Mouse (Mus musculus): Measurements from ENCODE around the gene Usp34. TPM values are rescaled to one million over a fixed set of nuclear protein-coding genes. Genes with fewer than 3 reads are reported as not detected.

Usp34 gene
- polyA plus RNA-seq, 1 experiment from 2014 or later: 48.9 TPM

GRCm38 (mm10) chr11:23515315-23515714, 208.6 kb downstream of the Usp34 start:
- Histone ChIP-seq H3K27ac (no peak overlapping the region), H3K4me1 (replicated peaks; ENCODE audit: control insufficient read depth, insufficient read depth, low read length) (no peaks in the 10 kb centered on the region), H3K9ac (no peak overlapping the region), H3K4me3 (replicated peaks; ENCODE audit: low read length) (no peak overlapping the region), H3K36me3 (replicated peaks; ENCODE audit: control insufficient read depth, insufficient read depth) (no peaks in the 10 kb centered on the region), H3K4me2 (replicated peaks) (no peak overlapping the region), H3K9me3 (ENCODE audit: control insufficient read depth, low read length) (no peaks in the 10 kb centered on the region), H3K27me3 (ENCODE audit: control insufficient read depth, insufficient read depth, low read length) (no peaks in the 10 kb centered on the region)
- ATAC-seq (ENCODE audit: low FRiP score): no peak
- DNase-seq (ENCODE audit: low spot score): no peak
- WGBS: 74% methylated on average over 2 of the region's 2 CpGs

DNA sequence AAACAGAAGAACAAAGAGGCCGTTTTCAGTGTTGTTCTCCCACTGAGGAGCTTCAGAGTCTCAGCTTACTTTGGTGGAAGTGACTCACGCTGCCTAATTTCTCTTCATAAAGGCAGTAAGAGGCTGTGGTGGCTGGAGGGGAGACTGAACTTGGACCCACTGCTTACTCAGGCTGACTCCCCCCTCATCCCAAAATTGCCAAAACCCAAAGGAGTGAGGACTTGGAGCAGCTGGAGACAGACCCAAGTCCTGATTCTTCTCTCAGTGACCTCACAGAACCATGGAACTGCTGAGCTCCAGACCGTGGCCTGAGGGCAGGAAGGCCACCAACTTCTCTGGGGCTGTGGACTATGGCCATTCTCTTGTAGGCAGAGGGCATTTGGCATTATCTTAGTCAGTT, 212.3 kb downstream of the Usp34 start:
- Histone ChIP-seq H3K4me1 (replicated peaks; ENCODE audit: control insufficient read depth, insufficient read depth, low read length) (no peaks in the 10 kb centered on the region), H3K27ac (no peak overlapping the region), H3K9ac (no peak overlapping the region), H3K4me3 (replicated peaks; ENCODE audit: low read length) (no peak overlapping the region), H3K9me3 (ENCODE audit: control insufficient read depth, low read length) (no peaks in the 10 kb centered on the region), H3K4me2 (replicated peaks) (no peak overlapping the region), H3K36me3 (replicated peaks; ENCODE audit: control insufficient read depth, insufficient read depth) (no peaks in the 10 kb centered on the region), H3K27me3 (ENCODE audit: control insufficient read depth, insufficient read depth, low read length) (no peaks in the 10 kb centered on the region)
- ATAC-seq (ENCODE audit: low FRiP score) (no peak), DNase-seq (ENCODE audit: low spot score) (no peak)
- WGBS: 78% methylated on average over 3 of the region's 3 CpGs

- no peak for ATAC-seq (ENCODE audit: low FRiP score)
- 33% methylated on average over 5 of the region's 5 CpGs for WGBS
Observed at GRCm38 (mm10) chr11:23520473-23521205, 213.9 kb downstream of the Usp34 start, which contains the start of gene 1700093K21Rik. TSS of gene 1700093K21Rik (minus strand) at chr11:23521155.

DNA sequence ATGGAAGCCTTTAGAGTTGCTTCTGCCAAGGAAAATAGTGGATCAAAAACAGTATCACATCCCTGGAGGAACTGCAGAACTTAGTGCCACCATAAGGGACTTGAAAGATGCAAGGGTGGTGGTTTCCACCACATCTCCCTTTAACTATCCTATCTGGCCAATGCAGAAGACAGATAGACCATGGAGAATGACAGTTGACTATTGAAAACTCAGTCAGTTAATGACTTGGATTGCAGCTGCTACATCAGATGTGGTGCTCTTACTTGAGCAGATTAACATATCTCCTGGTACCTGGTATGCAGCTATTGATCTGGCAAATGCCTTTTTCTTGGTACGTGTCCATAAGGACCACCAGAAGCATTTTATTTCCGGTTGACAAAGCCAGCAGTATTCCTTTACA, 230.8 kb downstream of the Usp34 start:
- H3K27me3 ChIP-seq (ENCODE audit: control insufficient read depth, insufficient read depth, low read length): no peaks in the 10 kb centered on the region
- no peak overlapping the region for H3K4me3 ChIP-seq (replicated peaks; ENCODE audit: low read length)
- no peaks in the 10 kb centered on the region for H3K9me3 ChIP-seq (ENCODE audit: control insufficient read depth, low read length)
- H3K36me3 ChIP-seq (replicated peaks; ENCODE audit: control insufficient read depth, insufficient read depth): no peaks in the 10 kb centered on the region
- ATAC-seq (ENCODE audit: low FRiP score) (no peak), DNase-seq (ENCODE audit: low spot score) (no peak)
- 87% methylated on average over 2 of the region's 2 CpGs for WGBS
- H3K9ac ChIP-seq: no peak overlapping the region
- no peaks in the 10 kb centered on the region for H3K4me1 ChIP-seq (replicated peaks; ENCODE audit: control insufficient read depth, insufficient read depth, low read length)
- H3K27ac ChIP-seq: no peak overlapping the region
- H3K4me2 ChIP-seq (replicated peaks): no peak overlapping the region

More at GRCm38 (mm10) chr11:23520473-23521205, 213.9 kb downstream of the Usp34 start, which contains the start of gene 1700093K21Rik:
- Histone ChIP-seq H3K4me1 (replicated peaks; ENCODE audit: control insufficient read depth, insufficient read depth, low read length) (no peaks in the 10 kb centered on the region), H3K27me3 (ENCODE audit: control insufficient read depth, insufficient read depth, low read length) (no peaks in the 10 kb centered on the region), H3K4me2 (replicated peaks) (no peak within 1 kb of the TSS), H3K36me3 (replicated peaks; ENCODE audit: control insufficient read depth, insufficient read depth) (no peaks in the 10 kb centered on the region), H3K27ac (no peak within 1 kb of the TSS), H3K9ac (no peak within 1 kb of the TSS), H3K9me3 (ENCODE audit: control insufficient read depth, low read length) (no peaks in the 10 kb centered on the region), H3K4me3 (replicated peaks; ENCODE audit: low read length) (no peak within 1 kb of the TSS)
- DNase-seq (ENCODE audit: low spot score): no peak

Small RNAs within 50 kb of the gene (microRNA-seq; reads per million reads assigned to microRNA genes)
- gene Gm47279: not detected

Other genes with a start within 250 kb of the Usp34 start
- gene Xpo1, start 50.9 kb upstream of the Usp34 start, polyA plus RNA-seq (2014; fragmentation: Nextera tagmentation; extraction: Ambion mirVana): 90.7 and 94.9 TPM in 2 replicates
- gene Ahsa2, start 191.1 kb downstream of the Usp34 start, polyA plus RNA-seq (2014; fragmentation: Nextera tagmentation; extraction: Ambion mirVana): 96.4 and 106 TPM in 2 replicates
- gene 1700093K21Rik, start 214.3 kb downstream of the Usp34 start, polyA plus RNA-seq (2014; fragmentation: Nextera tagmentation; extraction: Ambion mirVana): not detected in 2 replicates

Measured in hindbrain, embryonic 14.5 days (tissue).